Mouse (Mus musculus) frontal cortex, postnatal 25 days (tissue): ENCODE measurements around the gene Tti1.

Experiments used
- DNase-seq, 2 experiments: peaks; one replicate each; pipeline ENCODE4 v3.0.0; 2022; ENCODE audit warnings: low spot score in 2 of 2

The Tti1 gene

DNA sequence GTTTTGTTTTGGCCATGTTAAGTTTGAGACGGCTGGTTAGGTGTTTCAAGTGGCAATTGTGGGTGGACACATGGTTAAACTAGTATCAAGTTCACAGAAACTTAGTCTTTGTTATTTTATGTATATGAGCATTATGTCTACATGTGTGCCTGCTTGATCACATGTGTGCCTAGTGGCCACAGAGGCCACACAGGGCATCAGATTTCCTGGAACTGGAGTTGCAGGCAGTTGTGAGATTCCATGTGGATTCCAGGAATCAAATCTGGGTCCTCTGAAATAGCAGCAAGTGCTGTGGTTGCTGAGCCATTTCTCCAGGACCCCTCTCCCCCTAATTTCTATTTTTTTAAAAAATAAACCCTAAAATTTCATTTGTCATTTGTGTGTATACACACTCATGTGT is 11.4 kb upstream of the Tti1 start:
- DNase-seq: no peak

DNA sequence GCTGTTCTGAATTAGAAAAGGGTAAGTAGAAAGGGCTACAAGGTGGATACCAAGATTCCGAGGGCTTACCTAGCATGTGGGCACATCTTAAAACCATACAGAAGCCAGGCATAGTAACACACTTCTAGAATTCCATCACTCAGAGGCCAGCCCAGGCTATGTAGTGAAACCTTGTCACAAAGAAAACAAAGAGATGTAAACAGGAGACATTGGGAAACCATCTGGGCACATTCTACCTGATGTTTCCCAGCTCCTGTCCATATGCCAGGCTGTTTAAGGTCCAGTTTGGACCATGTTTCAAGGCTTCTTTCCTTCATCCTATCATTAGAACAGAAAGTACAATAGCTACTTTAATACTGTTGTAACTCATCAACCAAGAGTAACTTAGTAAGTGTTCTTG is 9.3 kb upstream of the Tti1 start:
- no peak for DNase-seq

GRCm38 (mm10) chr2:158036953-158037352 is 8.7 kb upstream of the Tti1 start:
- no peak for DNase-seq

GRCm38 (mm10) chr2:158036408-158036807 is 8.2 kb upstream of the Tti1 start:
- no peak for DNase-seq

DNA sequence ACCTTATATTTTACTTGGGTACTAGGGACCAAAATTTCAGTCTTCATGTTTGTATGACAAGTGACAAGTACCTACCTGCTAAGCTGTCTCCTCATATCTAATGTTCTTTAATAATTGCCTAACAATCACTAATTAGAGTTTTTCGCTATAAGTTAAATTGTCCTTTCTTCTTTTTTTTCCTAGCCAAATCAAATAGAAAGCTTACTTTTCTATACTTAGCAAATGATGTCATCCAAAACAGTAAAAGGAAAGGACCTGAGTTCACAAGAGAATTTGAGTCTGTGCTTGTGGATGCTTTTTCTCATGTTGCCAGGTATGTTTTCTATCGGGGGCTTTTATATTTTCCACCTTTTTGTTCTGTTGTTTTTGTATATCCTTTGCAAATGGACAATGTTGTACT is 7.6 kb upstream of the Tti1 start:
- DNase-seq: no peak

DNA sequence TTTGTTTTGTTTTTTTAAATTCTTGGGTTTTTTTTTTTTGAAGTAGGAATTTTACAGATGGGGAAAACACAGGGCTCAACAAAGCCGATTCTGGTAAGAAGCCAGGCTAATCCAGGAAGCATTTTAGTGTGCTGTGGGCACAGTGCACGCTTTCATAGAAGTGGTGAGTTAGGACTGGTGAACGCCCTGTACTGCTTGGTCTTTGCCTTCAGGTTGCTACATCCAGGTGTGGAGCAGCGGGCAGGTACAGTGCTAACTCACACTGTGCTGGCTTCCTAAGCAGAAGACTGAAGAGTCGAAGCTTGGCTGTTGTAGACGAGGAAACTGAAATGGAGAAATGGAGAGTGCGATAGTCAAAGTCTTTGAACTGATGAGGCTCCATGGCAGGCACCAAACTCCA is 1.8 kb upstream of the Tti1 start:
- DNase-seq: no peak

GRCm38 (mm10) chr2:158027855-158028353 is 329 bp downstream of the Tti1 start:
- no peak for DNase-seq

- no peak for DNase-seq
These were observed 10.9 kb downstream of the Tti1 start for GRCm38 (mm10) chr2:158017330-158017729.

GRCm38 (mm10) chr2:158012608-158013007 is 15.6 kb downstream of the Tti1 start:
- DNase-seq: no peak

GRCm38 (mm10) chr2:158009373-158009772 is 18.9 kb downstream of the Tti1 start:
- no peak for DNase-seq

GRCm38 (mm10) chr2:158005641-158006040 is 22.6 kb downstream of the Tti1 start:
- DNase-seq: no peak

- DNase-seq: no peak
These were observed 23.6 kb downstream of the Tti1 start for GRCm38 (mm10) chr2:158004620-158005019.

DNA sequence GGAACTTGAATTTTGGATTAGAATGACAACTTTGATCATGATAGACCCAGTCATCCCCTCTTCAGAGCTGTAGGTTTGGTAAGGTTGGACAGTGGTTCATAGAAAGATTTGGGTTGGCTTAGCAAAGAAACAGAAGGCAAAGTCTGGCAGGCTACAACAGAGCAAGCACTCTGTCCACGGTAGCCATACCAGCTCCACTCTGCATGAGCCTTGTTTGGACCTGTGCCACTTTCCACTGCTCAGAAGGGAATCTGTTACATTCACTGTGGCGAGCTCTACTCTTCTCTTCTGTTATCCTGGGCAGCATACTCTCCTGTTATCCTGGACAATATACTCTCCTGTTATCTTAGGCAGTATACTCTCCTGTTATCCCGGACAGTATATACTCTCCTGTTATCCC is 29.4 kb downstream of the Tti1 start:
- no peak for DNase-seq

DNA sequence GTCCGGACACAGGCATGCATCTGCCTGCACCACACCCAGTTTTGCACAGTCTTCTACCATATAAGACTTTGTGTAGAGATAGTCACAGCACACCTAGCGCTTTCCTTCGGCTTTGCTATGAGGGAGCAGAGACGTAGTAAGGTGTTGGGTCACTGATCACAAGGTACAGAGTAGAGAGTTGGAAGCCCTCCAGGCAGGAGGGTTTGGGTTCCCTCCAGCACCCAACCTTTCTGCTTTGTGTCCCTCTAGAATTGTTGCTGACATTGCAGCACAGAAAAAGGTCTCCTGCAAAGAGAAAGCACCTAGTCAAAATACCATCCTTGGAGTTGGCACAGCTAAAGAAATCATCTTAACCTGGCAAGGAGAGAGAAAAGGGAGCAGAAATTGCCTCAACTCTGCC is 35.7 kb downstream of the Tti1 start:
- DNase-seq: no peak

- no peak for DNase-seq
These were observed 37.2 kb downstream of the Tti1 start for GRCm38 (mm10) chr2:157991026-157991425.

GRCm38 (mm10) chr2:157989946-157990345 is 38.3 kb downstream of the Tti1 start:
- no peak for DNase-seq

DNA sequence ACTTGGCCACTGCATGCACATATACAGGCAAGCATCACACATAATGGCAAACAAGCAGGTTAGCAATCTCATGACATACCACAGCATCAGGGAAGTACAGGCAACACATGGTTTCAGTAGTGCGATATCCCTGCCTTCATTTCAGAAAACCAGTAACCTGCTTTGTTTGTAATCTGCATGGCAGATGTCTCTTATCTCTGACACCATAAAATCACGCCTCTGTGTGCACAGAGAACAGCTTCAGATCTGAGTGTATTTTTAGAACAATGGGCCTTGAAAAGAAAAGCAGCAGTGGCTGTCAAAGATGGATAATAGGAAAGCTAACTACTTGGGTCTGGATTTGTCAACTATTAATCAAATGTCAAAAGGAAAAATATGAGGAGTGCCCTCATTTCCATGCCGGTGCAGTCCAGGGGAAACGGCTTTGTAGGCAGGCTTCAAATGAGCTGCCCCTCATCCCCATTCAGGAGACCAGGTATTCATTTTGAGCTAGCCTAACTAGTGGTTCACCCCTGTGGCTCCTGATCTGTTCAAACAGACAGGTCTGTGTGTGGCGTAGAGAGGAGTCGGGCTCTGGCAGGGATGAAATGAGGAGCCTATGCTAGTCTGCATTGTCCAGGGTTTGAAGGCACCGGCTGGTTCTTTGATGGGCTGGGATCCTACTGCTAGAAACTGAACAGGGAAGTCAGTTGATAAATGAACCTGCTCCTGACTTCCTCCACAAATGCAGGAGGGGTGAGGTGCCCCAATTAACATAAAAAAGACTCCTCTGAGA is 39.6 kb downstream of the Tti1 start:
- DNase-seq: no peak

- no peak for DNase-seq
These were observed 42.0 kb downstream of the Tti1 start for GRCm38 (mm10) chr2:157986235-157986634.

DNA sequence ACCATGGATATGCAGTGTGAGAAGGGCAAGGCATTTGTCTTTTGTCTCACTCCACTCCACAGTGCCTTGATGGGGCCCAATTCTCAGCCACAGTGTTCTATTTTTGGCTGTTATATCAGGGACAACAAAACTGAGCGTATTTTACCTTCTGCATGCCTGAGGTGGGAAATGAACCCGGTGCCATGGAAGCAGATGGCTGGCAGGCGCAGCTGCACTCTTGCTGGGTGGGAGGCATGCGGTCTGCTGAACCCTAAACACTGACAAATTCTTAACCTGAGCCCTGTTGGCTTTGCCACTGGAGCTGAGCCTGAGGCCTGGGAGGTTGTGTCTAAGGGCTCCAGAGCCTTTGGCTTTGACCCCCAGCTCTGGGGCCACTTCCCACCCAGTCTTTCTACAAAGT is 42.6 kb downstream of the Tti1 start:
- no peak for DNase-seq

DNA sequence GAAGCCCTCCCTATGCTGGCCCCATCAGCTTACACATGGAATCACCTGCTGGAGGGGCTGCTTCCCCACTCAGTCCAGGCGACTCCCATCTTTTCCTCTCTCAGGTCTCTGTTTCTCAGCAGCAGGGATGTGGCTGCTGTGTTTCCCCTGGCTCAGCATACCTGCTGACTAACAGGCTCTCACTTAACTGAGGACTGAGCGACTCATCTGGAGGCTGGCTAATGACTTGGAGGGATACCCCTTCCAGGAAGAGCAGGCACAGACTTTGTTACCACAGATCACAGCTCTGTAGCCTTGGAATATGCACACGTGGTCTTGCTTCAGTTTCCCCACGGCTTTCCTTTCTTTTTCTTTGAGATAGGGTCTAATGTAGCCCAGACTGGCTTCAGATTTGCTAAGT is 45.0 kb downstream of the Tti1 start:
- DNase-seq: no peak

GRCm38 (mm10) chr2:157982727-157983126 is 45.5 kb downstream of the Tti1 start:
- no peak for DNase-seq

DNA sequence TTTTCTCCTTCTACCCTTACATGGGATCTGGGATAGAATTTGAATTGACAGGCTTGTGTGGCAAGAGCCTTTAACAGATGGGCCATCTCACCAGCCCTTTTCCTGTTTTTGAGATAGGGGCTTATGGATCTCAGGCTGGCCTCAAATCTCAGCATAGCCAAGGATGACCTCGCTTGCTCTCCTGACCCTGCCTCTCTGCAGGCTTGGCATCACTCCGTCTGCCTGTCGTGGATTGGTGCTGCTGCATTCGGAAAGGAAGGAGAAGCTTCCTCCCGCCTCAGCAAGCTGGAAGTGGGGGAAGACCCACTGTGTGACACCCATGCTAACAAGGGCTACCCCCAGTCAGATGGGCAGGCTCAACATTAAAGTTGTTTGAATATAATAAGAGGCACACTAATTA is 49.0 kb downstream of the Tti1 start:
- no peak for DNase-seq

DNA sequence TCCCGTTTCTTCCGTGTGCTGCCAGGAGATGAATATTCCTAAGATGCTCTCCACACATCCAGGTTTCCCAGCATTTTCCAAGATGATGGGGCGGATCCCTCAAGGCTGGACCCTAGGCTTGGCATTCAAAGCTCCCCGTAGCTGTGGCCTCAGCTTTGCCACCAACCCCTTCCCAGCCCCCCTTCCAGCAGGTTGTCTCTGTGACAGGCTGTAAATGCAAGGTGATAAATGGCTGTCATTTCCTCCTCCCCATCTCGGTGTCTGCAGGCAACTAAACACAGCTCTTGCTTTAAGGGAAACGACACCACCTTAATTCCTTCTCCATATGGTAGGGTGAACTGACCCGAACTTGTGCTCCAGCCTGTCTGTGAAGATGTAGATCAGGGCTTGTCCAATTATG is 52.6 kb downstream of the Tti1 start:
- no peak for DNase-seq
